13 mouse cellular contexts compared by ENCODE assay signal in genomic region chrX:14133571-14133970, GRCm38 (mm10).
"Had no signal": no experiment of that assay in that cellular context is flagged by ENCODE, and none has a peak within 500 bp of the region (broad histone marks: within the 10 kb centered on the region; RNA-seq: fewer than 3 reads in every experiment).

No protein-coding gene starts in this region.

- DNase-seq: kidney, adult 18-20 months; kidney, postnatal 36 days; layer of hippocampus, adult 9-11 months; layer of hippocampus, postnatal 36 days; lung, adult 18-20 months; lung, postnatal 4 days; midbrain, embryonic 14.5 days; thymus, adult 2 months; thymus, postnatal 25 days had no signal

- H3K4me1 ChIP-seq: limb, embryonic 12.5 days; midbrain, embryonic 10.5 days had no signal

- H3K9me3 ChIP-seq: limb, embryonic 12.5 days; midbrain, embryonic 10.5 days had no signal

- H3K4me2 ChIP-seq: limb, embryonic 12.5 days had no signal

- H3K4me3 ChIP-seq: limb, embryonic 12.5 days; midbrain, embryonic 10.5 days; myocyte had no signal

- H3K9ac ChIP-seq: limb, embryonic 12.5 days; liver, embryonic 14.5 days had no signal

- H3K27me3 ChIP-seq: limb, embryonic 12.5 days had no signal

- H3K27ac ChIP-seq: limb, embryonic 12.5 days; liver, embryonic 14.5 days; midbrain, embryonic 10.5 days had no signal

- H3K36me3 ChIP-seq: limb, embryonic 12.5 days; midbrain, embryonic 10.5 days had no signal
